Mouse (Mus musculus) thymus, postnatal 14 days (tissue): ENCODE measurements at regions not wholly inside any gene's neighbourhood (a gene's known extent, or its start where the extent isn't known, plus 50 kb on each side); places are given as distances from the start of the nearest gene placed in this dataset.

Experiments
- DNase-seq: peaks from one replicate; pipeline ENCODE4 v3.0.0; 2021

- DNase-seq: no peak
Observed at GRCm38 (mm10) chr6:144875862-144876261, 94.1 kb upstream of the Sox5 start.

- no peak for DNase-seq
Observed at GRCm38 (mm10) chr6:144874251-144874650, 92.5 kb upstream of the Sox5 start.

- DNase-seq: no peak
Observed at GRCm38 (mm10) chr6:144870949-144871348, 89.2 kb upstream of the Sox5 start.

- no peak for DNase-seq
Observed at GRCm38 (mm10) chr6:144867333-144867732, 85.6 kb upstream of the Sox5 start.

GRCm38 (mm10) chr6:144864026-144864425 is 82.2 kb upstream of the Sox5 start:
- DNase-seq: no peak

GRCm38 (mm10) chr6:144863430-144863994 is 81.7 kb upstream of the Sox5 start:
- DNase-seq: no peak

GRCm38 (mm10) chr6:144841510-144841909 is 59.7 kb upstream of the Sox5 start:
- DNase-seq: no peak

- no peak for DNase-seq
Observed at GRCm38 (mm10) chr6:144839383-144839782, 57.6 kb upstream of the Sox5 start.

GRCm38 (mm10) chr6:144834323-144835183 is 52.8 kb upstream of the Sox5 start:
- DNase-seq: no peak
